In the genomic region with DNA sequence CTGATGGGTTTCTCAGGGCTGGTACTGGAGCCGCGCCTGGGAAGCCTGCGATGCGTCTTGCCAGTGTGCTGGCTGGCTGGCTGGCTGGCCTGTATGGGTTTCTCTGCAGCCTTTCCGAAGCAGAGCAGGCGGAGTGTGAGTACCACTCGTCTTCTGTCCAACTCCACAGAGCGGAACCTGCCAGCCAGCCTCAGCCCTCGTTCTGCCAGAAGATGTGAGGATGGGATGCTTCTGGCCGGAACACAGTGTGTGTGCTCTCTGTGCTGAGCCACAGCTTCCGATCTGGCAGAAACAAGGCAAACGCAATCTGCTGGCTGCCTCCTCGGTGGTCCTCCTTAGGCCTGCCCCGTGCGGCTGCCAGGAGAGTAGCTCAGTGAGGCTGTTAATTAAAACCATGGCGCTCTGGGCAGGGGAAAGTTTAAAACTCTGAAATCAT, we compare ENCODE assay signal across 8 mouse cellular contexts.
DNase-seq lines count a peak whose midpoint lies in the region; ATAC-seq and TF ChIP-seq lines count a peak whose summit lies in the region.

No protein-coding gene starts in this region.

- H3K9me3 ChIP-seq in limb, embryonic 14.5 days (ENCODE audit: control insufficient read depth, low read length): no peaks in the 10 kb centered on the region
- H3K9me3 ChIP-seq in heart, embryonic 10.5 days: no peaks in the 10 kb centered on the region

- H3K27ac ChIP-seq in limb, embryonic 14.5 days (replicated peaks; ENCODE audit: low read depth, low read length): no peak overlapping the region
- H3K27ac ChIP-seq in heart, embryonic 10.5 days: no peak overlapping the region

- no peak overlapping the region for H3K4me3 ChIP-seq in limb, embryonic 14.5 days (replicated peaks; ENCODE audit: low read length)
- H3K4me3 ChIP-seq in heart, embryonic 10.5 days: no peak overlapping the region

- H3K27me3 ChIP-seq in limb, embryonic 14.5 days (ENCODE audit: control insufficient read depth, insufficient read depth, low read length): peaks cover 9% of the 10 kb centered on the region
- H3K27me3 ChIP-seq in heart, embryonic 10.5 days (ENCODE audit: insufficient read depth, poor library complexity, severe bottlenecking): no peaks in the 10 kb centered on the region

- TF ChIP-seq POLR2A in limb, embryonic 14.5 days (IDR thresholded peaks at IDR 0.05; ENCODE audit: borderline replicate concordance, extremely low read depth, insufficient read depth, insufficient read length): no peak

- peak overlapping the region; percentile 22; the same call in 1 of the 2 replicates for H3K4me2 ChIP-seq in limb, embryonic 14.5 days (replicated peaks; ENCODE audit: low read depth, low read length, severe bottlenecking)

- peak; percentile 78 for ATAC-seq in limb, embryonic 14.5 days (ENCODE audit: low FRiP score, low read depth)

- 15% methylated on average over 16 of the region's 16 CpGs for WGBS in limb, embryonic 14.5 days
- 67% methylated on average over 16 of the region's 16 CpGs for WGBS in heart, embryonic 10.5 days

- no peaks in the 10 kb centered on the region for H3K36me3 ChIP-seq in limb, embryonic 14.5 days (ENCODE audit: control insufficient read depth, insufficient read depth, low read length)
- H3K36me3 ChIP-seq in heart, embryonic 10.5 days: no peaks in the 10 kb centered on the region

- H3K9ac ChIP-seq in limb, embryonic 14.5 days (ENCODE audit: low read depth, low read length, severe bottlenecking): no peak overlapping the region

- DNase-seq in layer of hippocampus, adult 11-12 months (ENCODE audit: low spot score): peak; percentile 31
- no peak for DNase-seq in layer of hippocampus, adult 9-10 months (ENCODE audit: low spot score)
- peak; percentile 52 for DNase-seq in cerebellum, adult 9-11 months
- DNase-seq in frontal cortex, postnatal 36 days (ENCODE audit: low spot score in 2 of 2): peak; percentile 18 to 20
- peak; percentile 70 for DNase-seq in limb, embryonic 14.5 days (ENCODE audit: low spot score)
- DNase-seq in adrenal gland, postnatal 4 days (ENCODE audit: low spot score in 2 of 2): no peak
- DNase-seq in heart, embryonic 10.5 days (ENCODE audit: low spot score): no peak
- DNase-seq in MN1 (ENCODE audit: low spot score): no peak

- peaks cover 18% of the 10 kb centered on the region for H3K4me1 ChIP-seq in limb, embryonic 14.5 days (ENCODE audit: control insufficient read depth, insufficient read depth, low read length)
- H3K4me1 ChIP-seq in heart, embryonic 10.5 days: peaks cover 20% of the 10 kb centered on the region

Comparison
In these comparisons a context has a peak if more than half of its experiments do, and no peak if none do; other contexts are left out.
1. DNase-seq: peak in layer of hippocampus, adult 11-12 months (single experiment), cerebellum, adult 9-11 months (single experiment), frontal cortex, postnatal 36 days (2 of 2) and limb, embryonic 14.5 days (single experiment); none in layer of hippocampus, adult 9-10 months (single experiment), adrenal gland, postnatal 4 days (0 of 2), heart, embryonic 10.5 days (single experiment) and MN1 (single experiment).